Mouse (Mus musculus) bone marrow, adult 2 months (tissue): Measurements from ENCODE around the gene Nucb1.

Experiments used
- CTCF ChIP-seq: fragments of 200-500 bp; IDR thresholded peaks from 2 replicates; pipeline ENCODE4 v1.5.1; 2011; ENCODE audit warnings: low read length, control low read depth; ENCODE audit not compliant: control insufficient read depth, insufficient read depth
- POLR2A ChIP-seq: fragments of 200-500 bp; IDR thresholded peaks from 2 replicates; pipeline ENCODE4 v1.6.1; 2011; ENCODE audit warnings: low read depth, mild to moderate bottlenecking, control low read depth, low read length, borderline replicate concordance; ENCODE audit not compliant: control insufficient read depth

DNA sequence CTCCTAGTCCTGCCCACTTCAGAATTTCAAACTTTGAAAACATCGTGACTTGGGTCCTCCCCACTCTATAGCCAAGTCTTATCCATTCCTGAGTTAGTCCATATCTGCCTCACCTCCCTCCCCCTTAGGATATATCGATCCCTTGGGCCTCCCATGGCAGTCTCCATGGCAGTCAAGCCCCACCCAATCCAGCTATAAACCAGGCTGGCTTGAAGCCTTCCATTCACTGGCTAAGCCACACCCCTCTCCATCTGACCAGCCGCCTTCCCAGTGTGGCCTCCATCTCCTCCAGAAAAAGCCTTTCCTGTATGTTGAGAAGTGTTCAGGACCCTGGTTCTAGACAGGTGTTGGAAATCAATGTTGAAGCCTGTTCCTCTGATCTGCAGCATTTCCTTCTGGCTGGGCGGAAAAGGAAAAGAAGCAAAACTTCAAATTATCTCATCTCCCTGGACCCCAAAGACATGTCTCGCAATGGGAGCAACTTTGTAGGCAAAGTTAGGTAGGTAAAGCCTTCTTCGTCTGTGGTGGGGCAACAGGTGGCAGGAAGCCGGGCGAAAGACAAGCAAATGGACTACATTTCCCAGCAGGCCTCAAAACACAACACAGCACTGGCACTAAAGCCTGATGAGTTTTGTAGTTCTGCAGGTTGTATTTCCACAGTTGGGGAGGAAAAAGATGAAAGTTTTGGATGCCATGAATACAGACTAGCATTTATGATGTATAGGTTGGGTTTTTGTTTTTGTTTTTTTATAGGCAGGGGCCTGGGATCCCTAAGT lies 9.3 kb upstream of the Nucb1 start:
- TF ChIP-seq CTCF: no peak
- TF ChIP-seq POLR2A: no peak
